Mouse (Mus musculus): ENCODE measurements around the gene Eef2.

DNA sequence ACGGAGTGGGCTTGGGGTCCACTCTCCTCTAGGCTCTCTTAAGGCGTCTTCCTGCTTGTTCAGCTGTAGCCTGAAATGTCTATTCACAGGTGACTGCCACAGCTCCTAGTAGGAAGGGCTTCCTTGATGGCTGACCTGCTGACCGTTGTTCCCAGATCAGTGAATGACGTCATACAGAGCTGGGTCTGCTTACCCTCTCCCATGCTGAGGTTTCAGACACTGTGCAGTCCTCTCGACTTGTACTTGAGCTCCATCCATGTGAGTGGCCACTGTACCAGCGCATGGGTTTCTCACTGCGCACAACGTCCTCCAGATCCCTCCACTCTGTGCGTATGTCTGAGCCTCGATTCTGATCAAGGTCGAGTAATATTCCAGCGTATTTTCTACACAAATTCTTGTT is 23.8 kb upstream of the Eef2 start:
- TF ChIP-seq CTCF (IDR thresholded peaks at IDR 0.05; ENCODE audit: low read depth) (no peak), EP300 (IDR thresholded peaks at IDR 0.05; ENCODE audit: low read depth) (no peak)

Measured in liver, postnatal 0 days (tissue).